Mouse (Mus musculus) lung, postnatal 25 days (tissue): Measurements from ENCODE around the gene Tbc1d1.

Source experiments
- DNase-seq: peaks from one replicate; pipeline ENCODE4 v3.0.0; 2022; ENCODE audit warnings: low spot score

The Tbc1d1 gene

DNA sequence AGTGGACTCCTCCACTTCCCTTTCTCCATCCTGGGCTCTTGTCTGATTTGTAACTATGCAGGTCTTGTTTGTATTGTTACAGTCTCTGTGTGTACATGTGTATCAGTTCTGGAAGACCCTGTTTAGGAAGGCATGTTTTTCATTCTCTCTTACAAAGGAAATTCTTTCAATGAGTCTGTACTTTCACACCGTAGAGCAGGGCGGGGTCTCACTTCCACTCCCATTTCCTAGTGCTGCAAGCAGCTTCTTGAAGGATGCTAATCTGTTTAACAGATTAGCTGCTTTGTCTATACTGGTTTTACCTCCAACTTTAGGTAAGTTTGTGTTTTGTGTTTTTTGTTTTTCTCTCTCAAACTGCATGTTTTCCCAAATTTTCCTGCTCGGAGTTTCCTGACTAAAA lies 230.9 kb downstream of the Tbc1d1 start:
- DNase-seq: no peak

DNA sequence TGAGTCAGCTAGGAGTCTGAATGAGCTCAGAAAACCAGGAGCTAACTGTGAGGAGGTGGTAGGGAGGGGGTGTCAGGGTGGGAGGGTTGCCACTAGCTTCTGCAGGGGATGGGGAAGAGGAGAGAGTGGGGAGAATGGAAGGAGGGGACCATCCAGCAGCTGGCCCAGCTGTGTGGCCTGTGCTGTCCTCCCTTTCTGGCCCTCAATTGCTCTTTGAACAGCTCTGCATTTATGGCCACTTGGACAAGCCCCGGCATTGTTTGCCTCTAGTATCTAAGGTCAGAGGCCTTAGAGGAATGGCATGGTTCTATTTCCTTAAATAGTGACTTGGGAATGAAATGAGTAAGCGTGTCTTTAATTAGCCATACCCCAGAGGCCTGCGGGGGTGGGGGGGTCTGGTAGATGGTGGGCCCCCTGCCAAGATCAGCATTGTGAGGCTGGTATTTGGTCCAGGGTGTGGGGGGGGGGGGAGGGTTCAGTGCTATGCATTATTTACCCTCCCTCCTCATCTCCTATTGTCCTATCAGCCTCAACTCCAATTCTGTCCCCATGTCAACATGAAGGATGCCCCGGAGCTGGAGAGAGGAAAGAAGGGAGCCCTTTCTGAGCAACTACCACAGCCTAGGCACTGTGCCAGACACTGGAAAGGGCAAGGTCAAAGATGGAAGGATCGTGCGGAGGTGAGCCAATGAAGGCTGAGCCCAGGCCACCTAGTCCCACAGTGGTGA lies 233.3 kb downstream of the Tbc1d1 start:
- no peak for DNase-seq

DNA sequence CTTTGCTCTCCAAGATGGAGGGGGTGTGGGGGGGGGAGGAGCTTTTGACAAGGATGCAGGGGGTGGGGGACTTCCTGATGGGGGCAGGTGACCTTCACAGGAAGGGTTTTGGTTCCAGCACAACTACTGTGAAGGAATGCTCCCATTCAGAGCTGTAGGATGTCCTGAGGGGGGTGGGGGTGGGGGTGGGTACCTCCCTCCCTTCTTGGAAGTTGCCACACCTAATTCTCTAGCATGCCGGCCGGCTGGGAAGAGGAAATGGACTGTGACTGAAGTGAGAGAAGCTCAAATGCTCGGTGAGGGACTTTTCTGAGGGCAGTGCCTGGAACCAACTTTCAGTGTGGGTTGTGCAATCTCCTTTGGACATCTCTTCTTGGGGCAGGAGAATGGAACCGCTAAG lies 235.2 kb downstream of the Tbc1d1 start:
- DNase-seq: no peak

DNA sequence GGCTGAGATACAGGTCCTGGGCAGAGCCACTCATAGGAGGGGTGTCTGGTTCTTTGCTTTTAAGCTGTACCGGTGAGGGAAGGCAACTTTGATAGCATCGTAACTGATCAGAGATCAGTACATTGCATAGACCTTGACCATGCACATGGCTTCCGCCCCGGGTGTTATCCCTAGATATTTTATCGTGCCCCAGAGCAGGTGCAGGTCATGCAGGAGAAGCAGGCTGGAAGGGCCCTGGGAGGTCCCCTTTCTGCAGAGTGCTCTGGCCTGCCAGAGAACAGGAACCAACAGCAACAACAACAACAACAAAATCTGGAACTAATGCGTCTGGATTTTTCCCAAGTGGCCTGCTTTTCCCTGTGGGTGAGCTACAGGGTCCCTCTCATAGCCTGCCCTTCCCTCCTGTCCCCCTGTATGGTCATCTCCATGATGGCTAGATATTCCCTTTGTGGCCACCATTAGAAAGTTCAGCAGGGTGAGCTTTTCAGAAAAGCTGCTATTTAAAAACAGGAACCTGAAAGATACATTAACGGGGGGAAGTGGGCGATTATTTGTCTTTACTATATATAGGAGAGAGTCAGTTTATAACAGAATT lies 236.4 kb downstream of the Tbc1d1 start:
- DNase-seq: no peak

DNA sequence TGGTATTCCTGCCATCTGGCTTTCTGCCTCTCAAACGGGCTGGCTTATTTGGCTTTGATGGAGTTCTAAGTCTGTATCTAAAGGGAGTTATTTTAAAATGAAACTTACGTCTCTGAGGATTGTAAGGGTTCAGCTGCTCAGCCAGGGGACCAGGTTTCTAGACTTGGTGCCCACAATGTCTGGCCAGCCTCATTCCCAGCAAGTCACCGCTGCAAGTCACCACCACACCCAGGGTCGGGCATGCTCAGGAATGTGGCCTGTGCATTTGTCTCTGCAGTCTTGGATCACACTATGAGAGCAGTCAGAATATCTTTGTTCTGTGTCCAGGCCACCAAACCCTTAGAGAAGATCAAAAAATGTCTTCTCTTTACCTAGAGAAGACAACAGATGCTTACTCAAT lies 237.4 kb downstream of the Tbc1d1 start:
- no peak for DNase-seq

DNA sequence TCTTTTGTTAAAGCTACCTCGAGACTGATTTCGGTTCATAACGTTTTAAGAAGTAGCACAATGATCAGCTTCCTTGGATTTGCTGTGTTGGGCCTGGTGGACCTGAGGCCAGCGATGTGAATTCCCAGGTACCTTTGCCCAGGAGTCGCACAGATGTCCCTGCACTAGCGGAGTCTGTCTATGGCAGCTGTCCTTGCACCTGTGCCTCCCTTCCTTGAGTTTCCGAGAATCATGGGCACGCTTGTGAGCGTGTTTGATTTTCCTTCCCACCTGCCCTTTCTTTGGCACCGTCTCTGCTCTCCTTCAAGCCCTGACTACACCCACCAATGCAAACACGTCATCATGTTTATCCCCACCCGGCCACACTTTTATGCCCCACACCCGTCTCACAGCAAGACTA lies 242.1 kb downstream of the Tbc1d1 start:
- no peak for DNase-seq

DNA sequence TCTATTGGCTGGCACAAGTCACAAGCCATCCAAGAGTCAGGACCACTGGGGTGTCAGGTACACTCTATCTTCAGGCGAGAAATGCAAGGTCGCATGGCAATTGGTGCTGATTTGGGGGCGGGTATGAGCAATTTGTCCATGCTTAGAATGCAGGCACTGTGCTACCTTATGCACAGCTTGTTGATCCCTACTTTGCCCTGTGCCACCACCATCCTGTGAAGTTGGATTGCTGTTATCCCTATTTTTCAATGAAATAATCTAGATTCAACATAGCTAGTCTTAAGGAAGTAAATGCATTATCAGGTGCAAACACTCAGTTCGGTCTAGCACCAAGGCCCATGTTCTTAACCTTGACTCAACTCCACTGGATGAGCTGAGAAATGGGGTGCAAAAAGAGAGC lies 244.6 kb downstream of the Tbc1d1 start:
- no peak for DNase-seq
